Mouse (Mus musculus) layer of hippocampus, adult 2 months (tissue): ENCODE measurements around the gene Pxn. TPM values are rescaled to one million over a fixed set of nuclear protein-coding genes. Genes with fewer than 3 reads are reported as not detected.

Experiments used
- DNase-seq, 2 experiments: peaks; one replicate each; pipeline ENCODE4 v3.0.0; 2022; ENCODE audit warnings: low spot score in 2 of 2
- H3K27ac ChIP-seq: fragments of 200-600 bp; 2 replicates; pipeline ENCODE4 v1.8.1; 2022
- H3K4me3 ChIP-seq: fragments of 200-600 bp; 2 replicates; pipeline ENCODE4 v1.8.1; 2022; ENCODE audit warnings: mild to moderate bottlenecking
- CTCF ChIP-seq: fragments of 200-600 bp; conservative IDR thresholded peaks from 2 replicates; pipeline ENCODE4 v1.8.1; 2022; ENCODE audit warnings: antibody characterized with exemption, mild to moderate bottlenecking, moderate library complexity
- total RNA-seq, 2 experiments: library from RNA; stranded (reverse); gene quantifications; 2 replicates each; pipeline ENCODE4 v1.2.3; 2021

The Pxn gene
- total RNA-seq, 2 experiments from 2014 or later: 40.8 to 47.3 TPM

GRCm38 (mm10) chr5:115507267-115507980 lies 948 bp downstream of the Pxn start:
- no peak for DNase-seq
- H3K27ac ChIP-seq: peak overlapping the region; percentile 87

GRCm38 (mm10) chr5:115507981-115508858 lies 1.7 kb downstream of the Pxn start:
- DNase-seq: no peak
- TF ChIP-seq CTCF: no peak
- peak overlapping the region; percentile 87 for H3K27ac ChIP-seq
- peak overlapping the region; percentile 94 for H3K4me3 ChIP-seq

More at GRCm38 (mm10) chr5:115507267-115507980, 948 bp downstream of the Pxn start:
- peak overlapping the region; percentile 94 for H3K4me3 ChIP-seq
- TF ChIP-seq CTCF: no peak

- Histone ChIP-seq H3K4me3 (peak overlapping the region; percentile 94), H3K27ac (peak overlapping the region; percentile 87)
- DNase-seq: no peak
- TF ChIP-seq CTCF: no peak
These were observed 2.3 kb downstream of the Pxn start for GRCm38 (mm10) chr5:115508859-115509147.

- no peak for TF ChIP-seq CTCF
- DNase-seq: no peak
- Histone ChIP-seq H3K27ac (peak overlapping the region; percentile 87), H3K4me3 (peak overlapping the region; percentile 94)
These were observed 2.9 kb downstream of the Pxn start for GRCm38 (mm10) chr5:115509321-115509761.

DNA sequence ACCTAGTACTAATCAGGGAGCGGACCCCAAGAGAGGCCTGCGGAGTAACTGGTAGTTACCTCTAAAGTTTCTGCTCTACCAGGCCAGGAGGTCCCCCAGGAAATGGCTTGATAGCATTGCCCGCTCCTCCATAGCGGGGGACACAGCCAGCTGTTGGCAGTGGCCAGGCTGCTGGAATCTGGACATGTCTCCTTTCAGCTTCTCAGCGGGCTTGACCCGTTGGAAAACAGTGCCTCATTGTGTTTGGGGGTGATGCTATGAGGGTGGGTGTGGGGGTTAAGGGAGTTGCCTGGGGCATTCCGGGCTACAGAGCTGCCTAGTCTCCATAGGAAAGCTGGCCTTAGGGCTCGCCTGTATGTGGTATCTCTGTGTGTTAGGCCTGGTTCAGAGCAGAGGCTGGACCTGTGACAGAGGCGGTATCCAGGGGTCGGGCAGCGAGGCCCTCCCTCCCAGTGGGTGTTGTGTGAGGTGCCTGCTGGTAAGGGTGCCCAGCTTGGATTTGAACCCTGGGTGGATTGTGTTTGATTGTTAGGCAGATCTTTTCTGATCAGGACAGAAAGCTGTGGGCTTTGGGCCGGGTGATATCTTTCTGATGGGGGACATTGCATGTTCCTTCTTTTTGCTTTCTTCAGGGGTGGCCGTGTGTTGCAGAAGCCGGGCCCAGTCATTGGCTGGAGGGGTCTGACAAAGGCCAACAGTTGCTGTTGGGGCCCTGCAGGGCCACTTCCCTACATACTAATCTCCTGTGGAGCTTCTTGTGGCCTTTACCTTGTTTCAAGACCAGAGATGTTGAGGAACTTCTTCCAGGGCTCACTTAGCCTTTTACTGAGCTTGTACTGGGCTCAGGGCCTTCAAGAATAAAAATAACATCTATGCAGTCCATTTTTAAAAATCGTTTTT lies 3.6 kb downstream of the Pxn start:
- H3K27ac ChIP-seq: peak overlapping the region; percentile 87
- no peak for DNase-seq
- H3K4me3 ChIP-seq: peak overlapping the region; percentile 94; the same call in 1 of the 2 replicates
- no peak for TF ChIP-seq CTCF

GRCm38 (mm10) chr5:115512375-115512774 lies 5.9 kb downstream of the Pxn start:
- no peak for DNase-seq
- H3K27ac ChIP-seq: no peak overlapping the region
- no peak for TF ChIP-seq CTCF

GRCm38 (mm10) chr5:115513246-115513645 lies 6.8 kb downstream of the Pxn start:
- TF ChIP-seq CTCF: no peak
- Histone ChIP-seq H3K27ac (no peak overlapping the region), H3K4me3 (no peak overlapping the region)
- no peak for DNase-seq

More at GRCm38 (mm10) chr5:115512375-115512774, 5.9 kb downstream of the Pxn start:
- no peak overlapping the region for H3K4me3 ChIP-seq

- Histone ChIP-seq H3K4me3 (no peak overlapping the region), H3K27ac (no peak overlapping the region)
- TF ChIP-seq CTCF: no peak
- no peak for DNase-seq
These were observed 7.2 kb downstream of the Pxn start for GRCm38 (mm10) chr5:115513721-115514120.

DNA sequence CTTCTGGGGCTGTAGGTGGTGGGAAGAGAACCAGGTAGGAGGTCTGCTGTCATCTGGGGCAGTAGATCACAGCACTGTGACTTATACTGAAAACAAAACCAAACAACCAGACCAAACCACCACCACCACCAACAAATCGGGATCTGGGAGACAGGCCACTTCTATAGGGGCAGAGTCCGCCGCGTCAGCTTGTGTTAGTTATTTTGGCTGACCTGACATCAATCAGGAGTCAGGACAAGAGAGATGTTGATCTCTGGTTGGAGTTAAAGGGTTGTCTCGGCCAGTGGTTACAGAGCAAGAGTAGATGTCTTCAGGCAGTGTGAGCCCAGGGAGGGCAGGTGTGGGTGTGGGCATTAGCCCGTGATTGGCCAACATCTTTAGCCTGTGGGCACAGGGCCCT lies 7.9 kb downstream of the Pxn start:
- Histone ChIP-seq H3K27ac (peak overlapping the region; percentile 83), H3K4me3 (no peak overlapping the region)
- no peak for DNase-seq
- no peak for TF ChIP-seq CTCF

- H3K27ac ChIP-seq: peak overlapping the region; percentile 83
- no peak overlapping the region; the same call in 1 of the 2 replicates for H3K4me3 ChIP-seq
- TF ChIP-seq CTCF: no peak
- no peak for DNase-seq
These were observed 8.6 kb downstream of the Pxn start for GRCm38 (mm10) chr5:115514896-115515587.

DNA sequence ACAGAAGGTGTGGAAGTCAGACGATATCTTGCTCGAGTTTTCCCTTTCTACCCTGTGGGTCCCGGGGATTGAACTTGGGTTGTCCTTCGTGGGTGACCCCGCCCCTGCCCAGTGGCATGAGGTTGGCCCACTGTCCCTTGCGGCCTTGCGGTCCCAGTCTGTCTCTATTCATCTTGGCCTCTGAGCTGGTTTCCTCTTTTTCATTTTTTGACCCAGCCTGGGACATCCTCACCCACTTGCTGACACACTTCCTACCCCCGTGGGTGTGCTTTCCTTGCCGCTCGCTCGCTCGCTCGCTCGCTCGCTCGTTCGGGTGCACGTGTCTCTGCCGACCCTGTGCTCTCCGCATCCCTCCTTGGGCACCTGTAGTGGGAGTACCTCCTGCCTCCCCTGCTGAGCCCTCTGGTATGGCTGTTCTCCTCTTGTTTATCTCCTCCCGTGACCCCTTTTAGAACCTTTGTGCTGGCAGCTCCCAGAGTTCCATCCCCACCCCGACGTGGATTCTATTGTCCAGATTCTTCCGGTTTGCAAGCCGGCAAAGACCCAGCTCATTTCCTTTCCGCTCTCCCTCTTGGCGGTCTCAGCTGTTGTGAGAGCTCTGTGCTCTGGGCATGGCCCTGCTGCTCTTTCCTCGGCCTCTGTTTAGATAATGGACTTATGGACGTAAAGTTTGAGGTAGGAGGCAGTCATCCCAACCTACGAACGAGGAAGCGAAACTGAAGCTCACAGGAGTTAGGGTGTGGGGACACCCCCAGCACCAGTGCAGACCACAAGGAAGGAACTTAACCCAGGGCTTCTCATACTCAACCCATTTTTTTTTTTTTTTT lies 9.8 kb downstream of the Pxn start:
- no peak for TF ChIP-seq CTCF
- peak overlapping the region; percentile 70; the same call in 1 of the 2 replicates for H3K27ac ChIP-seq
- H3K4me3 ChIP-seq: no peak overlapping the region
- no peak for DNase-seq
